Mouse (Mus musculus): ENCODE data around the gene Nrxn3. TPM values are rescaled to one million over a fixed set of nuclear protein-coding genes. Genes with fewer than 3 reads are reported as not detected.

The Nrxn3 gene
- total RNA-seq, 2 experiments from 2014 or later = not detected

GRCm38 (mm10) chr12:90144247-90144646, 1421.6 kb downstream of the Nrxn3 start:
- ATAC-seq (replicated peaks; ENCODE audit: low FRiP score, poor library complexity, severe bottlenecking) = no peak

DNA sequence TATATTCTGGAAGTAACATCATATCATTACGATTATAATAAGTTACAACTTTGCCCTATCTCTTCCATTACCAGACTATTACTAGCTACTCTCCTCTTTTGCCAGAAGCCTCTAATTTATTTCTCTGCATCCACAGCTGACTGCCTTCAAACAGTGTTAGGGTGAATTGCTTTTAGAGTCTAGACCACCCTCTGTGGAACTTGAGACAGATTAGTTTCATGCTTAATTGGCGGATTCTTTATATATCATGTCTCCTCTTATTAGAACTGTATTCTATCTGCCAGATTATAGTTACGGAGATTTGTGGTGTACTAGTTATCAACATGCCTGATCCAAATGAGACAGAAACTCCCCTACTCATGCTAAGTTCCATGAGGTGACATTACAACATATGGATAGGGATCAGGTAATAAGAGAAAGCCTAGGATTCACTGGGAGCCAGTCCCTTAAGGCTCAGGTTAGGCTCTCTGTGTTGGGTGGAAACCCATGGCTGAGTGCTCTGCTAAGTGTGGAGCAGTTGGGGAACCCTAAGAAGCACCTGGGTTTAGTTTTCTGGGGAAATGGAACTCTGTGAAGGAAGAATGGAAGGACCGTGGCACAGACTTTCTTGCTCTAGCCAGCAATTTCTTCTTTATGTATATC, 1435.6 kb downstream of the Nrxn3 start:
- ATAC-seq (replicated peaks; ENCODE audit: low FRiP score, poor library complexity, severe bottlenecking) = no peak

DNA sequence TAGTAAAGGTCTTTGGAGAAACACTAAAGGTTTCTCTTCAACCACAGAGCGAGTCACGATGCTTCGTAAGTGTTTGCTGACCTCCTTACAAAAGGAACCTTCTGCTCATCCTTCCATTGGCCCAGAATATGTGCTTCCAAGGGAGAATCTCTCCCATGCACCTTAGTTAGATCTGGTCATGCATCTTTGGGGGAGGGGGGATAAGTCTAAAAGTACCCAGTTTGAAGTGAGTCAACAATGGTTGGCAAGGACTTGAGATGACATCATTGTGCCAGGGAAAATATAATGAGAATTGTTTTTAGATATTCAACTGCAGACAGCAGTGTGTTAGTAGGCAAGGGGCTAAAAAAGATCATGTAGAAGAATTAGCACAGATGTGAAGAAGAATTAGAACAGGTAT, 1437.2 kb downstream of the Nrxn3 start:
- no peak for ATAC-seq (replicated peaks; ENCODE audit: low FRiP score, poor library complexity, severe bottlenecking)

DNA sequence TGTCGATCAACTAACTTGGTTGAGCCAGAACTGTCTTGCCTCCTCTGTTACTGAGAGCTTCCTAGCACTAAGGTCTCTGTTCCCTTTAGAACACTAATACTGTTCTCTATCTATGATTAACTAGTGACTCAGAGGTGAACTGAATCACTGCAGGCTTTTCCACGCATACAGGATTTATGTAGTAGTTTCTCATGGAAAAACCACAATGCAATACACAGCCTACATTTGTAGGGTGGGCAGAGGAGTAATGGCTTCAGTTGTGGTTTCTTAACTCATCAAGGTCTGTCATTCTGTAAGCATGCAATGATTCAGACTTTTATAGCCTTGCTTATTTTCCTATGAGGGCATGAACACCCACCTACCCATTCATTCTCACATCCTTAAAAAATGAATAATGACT, 1443.4 kb downstream of the Nrxn3 start:
- no peak for ATAC-seq (replicated peaks; ENCODE audit: low FRiP score, poor library complexity, severe bottlenecking)

DNA sequence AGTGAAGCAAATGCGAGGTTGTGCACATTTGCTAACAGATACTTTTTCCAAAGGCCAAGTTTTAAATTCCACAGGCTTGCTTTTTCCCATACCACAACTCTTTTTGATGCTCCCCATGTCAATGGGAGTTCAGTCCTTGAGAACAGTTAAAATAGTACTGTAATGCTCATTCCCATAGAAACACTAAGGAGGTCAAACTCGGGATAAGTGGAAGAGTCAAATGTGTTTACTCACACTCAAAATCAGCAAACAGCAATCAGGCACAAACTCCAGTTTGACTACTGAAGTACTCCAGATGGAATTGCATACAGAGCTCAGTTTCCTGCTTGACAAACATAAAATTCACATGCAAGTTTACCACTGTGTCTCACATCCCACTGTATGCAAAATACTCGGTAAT, 1458.9 kb downstream of the Nrxn3 start:
- no peak for ATAC-seq (replicated peaks; ENCODE audit: low FRiP score, poor library complexity, severe bottlenecking)

- ATAC-seq (replicated peaks; ENCODE audit: low FRiP score, poor library complexity, severe bottlenecking) = no peak
These were observed 1460.3 kb downstream of the Nrxn3 start for GRCm38 (mm10) chr12:90183021-90183420.

- no peak for ATAC-seq (replicated peaks; ENCODE audit: low FRiP score, poor library complexity, severe bottlenecking)
These were observed 1473.5 kb downstream of the Nrxn3 start for GRCm38 (mm10) chr12:90196161-90196560.

DNA sequence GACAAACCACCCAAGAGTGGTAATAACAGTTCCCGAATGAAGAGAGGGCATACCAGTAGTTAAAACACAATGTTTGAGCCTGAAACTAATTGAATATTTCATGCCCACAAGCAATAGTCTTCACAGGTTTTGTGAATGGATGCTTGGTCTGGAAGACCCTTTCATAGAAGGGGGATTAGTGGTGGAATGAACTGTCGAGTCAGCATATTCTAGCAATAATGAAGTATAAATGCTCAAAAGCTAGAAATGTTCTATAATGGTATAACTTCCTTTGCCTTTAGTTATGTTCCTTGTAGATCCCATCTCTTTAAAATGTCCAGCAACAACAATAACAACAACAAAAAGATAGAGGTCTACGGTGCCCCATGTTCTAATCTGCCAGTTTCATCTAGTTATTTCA, 1475.3 kb downstream of the Nrxn3 start:
- no peak for ATAC-seq (replicated peaks; ENCODE audit: low FRiP score, poor library complexity, severe bottlenecking)

- ATAC-seq (replicated peaks; ENCODE audit: low FRiP score, poor library complexity, severe bottlenecking) = no peak
These were observed 1479.8 kb downstream of the Nrxn3 start for GRCm38 (mm10) chr12:90202501-90202900.

DNA sequence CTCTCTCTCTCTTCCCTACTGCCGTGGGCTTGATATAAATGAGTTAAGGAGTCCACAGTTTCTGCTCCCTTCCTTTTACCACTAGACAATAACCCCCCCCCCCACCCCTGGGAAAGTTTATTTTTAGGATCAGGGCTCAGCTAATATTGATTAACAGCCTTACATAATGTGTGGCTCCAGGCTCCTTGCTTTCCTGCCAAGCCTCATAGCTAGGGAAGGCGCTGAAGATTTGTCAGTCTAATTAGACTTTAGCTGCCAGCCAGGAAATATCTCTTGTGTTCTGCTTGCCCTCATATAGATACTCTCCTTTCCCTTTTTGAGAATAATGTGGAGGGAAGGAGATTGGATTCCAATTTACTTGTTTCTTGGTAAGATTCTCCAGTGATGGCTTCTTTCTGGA, 1488.7 kb downstream of the Nrxn3 start:
- ATAC-seq (replicated peaks; ENCODE audit: low FRiP score, poor library complexity, severe bottlenecking) = no peak

DNA sequence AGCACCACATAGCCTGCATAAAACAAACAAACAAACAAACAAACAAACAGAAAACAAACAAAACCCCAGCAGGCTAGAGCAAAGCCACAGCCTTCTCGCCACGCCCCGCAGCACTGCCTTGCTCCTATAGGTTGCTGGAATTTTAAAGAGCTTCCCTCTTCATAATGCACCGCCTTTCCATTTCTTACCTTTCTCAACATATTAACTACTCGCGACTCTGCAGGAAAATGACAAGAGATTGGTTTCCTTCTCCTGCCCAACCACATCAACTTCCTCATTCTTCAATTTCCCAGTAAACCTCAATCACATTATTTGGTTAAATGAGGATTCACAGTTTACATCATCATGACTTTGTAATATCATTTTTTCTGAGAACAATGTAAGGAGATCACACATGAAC, 1494.4 kb downstream of the Nrxn3 start:
- no peak for ATAC-seq (replicated peaks; ENCODE audit: low FRiP score, poor library complexity, severe bottlenecking)

DNA sequence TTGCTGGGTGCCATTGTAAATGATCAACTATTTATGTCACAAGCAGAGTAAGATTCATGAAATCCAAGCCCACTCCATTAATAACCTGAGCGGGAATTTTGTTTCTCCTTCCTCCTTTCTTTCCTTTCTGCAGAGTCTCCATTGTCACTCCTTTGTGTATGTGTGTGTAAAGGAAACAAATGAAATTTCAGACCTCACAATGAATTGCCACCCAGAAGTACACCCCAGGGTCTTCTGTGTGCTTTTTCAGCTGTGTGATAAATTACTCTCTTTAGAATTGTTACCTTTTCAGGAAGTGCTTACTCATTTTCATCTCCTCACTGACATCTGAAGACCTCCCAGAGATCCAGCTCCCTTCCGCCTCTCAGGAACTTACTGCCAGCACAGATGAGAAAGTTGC, 1506.4 kb downstream of the Nrxn3 start:
- no peak for ATAC-seq (replicated peaks; ENCODE audit: low FRiP score, poor library complexity, severe bottlenecking)

DNA sequence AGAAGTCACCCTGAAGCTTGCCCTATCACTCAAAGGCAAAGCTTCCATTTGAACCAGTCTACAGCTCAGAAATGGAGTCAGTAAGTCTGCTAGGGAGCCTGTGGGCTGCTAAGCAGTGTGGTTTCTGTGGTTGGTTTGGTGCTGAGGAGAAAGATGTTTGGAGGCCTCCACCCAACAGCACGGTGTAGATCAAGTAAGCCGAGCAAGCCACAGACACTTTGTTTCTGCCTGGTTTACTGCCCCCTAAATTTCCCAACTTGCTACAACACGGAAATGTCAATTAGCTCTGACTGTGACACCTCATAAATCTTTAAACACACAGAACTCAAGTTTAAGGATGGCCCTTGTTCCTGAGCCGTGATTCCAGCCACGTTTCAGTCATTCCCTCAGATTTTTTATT, 1513.4 kb downstream of the Nrxn3 start:
- no peak for ATAC-seq (replicated peaks; ENCODE audit: low FRiP score, poor library complexity, severe bottlenecking)

DNA sequence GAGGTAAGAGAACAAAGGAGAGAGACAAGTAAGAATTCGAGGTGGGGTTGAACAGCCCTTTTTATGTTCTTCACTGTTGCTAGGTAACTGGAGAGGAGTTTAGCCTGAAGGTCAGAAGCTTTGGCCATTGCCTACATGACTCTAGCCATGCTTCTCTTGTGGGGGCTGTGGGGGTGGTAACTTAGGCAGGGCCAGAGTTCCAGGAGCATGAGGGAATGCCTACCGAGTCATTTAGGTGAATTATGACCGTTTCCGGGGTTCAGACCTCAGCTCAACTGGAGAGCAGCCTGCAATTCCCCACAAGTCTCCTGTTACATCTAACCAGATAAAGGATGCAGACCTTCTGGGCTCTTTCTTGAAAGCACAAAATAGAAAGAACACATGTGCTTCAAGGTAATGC, 1537.6 kb downstream of the Nrxn3 start:
- ATAC-seq (replicated peaks; ENCODE audit: low FRiP score, poor library complexity, severe bottlenecking) = no peak

GRCm38 (mm10) chr12:90268111-90268510, 1545.4 kb downstream of the Nrxn3 start:
- no peak for ATAC-seq (replicated peaks; ENCODE audit: low FRiP score, poor library complexity, severe bottlenecking)

DNA sequence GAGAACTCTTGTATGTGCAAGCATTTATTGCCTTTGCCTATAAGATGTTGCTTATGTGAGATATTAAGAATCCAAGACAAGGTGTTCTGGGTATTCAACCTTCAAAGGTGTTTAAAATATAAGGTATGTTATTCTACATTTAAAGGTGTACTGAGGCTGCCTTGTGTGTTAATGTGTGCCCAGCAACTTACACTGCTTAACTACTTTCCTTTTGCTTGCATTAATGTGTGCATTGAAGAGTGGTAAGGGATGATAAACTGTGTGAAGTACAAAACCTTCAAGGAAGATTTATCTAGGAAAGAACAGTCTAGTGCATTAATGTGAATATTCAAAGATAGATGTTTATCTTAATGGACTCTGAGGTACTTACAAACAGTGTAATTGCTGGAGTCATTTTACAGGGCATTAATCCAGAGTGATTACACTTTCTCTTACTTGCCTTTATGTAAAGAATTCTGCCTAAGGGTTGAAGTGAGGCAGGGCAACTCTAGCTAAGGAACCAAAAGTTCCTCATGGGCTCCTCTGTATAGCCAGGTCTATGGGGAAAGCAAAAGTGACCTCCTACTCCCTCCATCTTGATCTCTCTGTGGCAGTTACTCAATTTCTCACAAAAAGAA, 1548.2 kb downstream of the Nrxn3 start:
- ATAC-seq (replicated peaks; ENCODE audit: low FRiP score, poor library complexity, severe bottlenecking) = no peak

- ATAC-seq (replicated peaks; ENCODE audit: low FRiP score, poor library complexity, severe bottlenecking) = no peak
These were observed 1552.1 kb downstream of the Nrxn3 start for GRCm38 (mm10) chr12:90274621-90275236.

DNA sequence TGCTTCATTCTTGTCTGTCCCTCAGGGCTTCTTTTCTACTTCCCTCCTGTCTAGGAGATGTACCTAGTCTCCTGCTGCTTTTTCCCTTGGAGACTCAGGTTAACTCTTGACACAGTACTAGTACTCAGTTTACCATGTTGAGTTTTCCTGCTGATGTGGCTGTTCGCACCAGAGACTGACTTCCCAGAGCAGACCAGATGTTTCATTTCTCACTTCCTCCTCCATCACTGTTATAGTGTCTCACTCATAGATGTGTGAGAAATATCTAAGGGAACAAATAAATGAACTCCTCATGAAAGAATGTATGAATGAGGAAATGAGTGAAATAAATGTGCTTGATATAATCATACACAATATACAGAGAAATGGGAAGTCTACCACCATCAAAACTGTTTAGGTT, 1558.6 kb downstream of the Nrxn3 start:
- no peak for ATAC-seq (replicated peaks; ENCODE audit: low FRiP score, poor library complexity, severe bottlenecking)

- ATAC-seq (replicated peaks; ENCODE audit: low FRiP score, poor library complexity, severe bottlenecking) = no peak
These were observed 1560.3 kb downstream of the Nrxn3 start for GRCm38 (mm10) chr12:90283022-90283421.

GRCm38 (mm10) chr12:90302671-90303070, 1580.0 kb downstream of the Nrxn3 start:
- no peak for ATAC-seq (replicated peaks; ENCODE audit: low FRiP score, poor library complexity, severe bottlenecking)

DNA sequence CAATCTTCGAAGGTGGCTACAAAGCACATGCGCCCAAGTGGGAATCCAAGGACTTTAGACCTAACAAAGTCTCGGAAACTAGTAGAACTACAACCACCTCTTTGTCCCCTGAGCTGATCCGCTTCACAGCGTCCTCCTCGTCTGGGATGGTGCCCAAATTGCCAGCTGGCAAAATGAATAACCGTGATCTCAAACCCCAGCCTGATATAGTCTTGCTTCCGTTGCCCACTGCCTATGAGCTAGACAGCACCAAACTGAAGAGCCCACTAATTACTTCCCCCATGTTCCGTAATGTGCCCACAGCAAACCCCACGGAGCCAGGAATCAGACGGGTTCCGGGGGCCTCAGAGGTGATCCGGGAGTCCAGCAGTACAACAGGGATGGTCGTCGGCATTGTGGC, 1609.1 kb downstream of the Nrxn3 start:
- no peak for ATAC-seq (replicated peaks; ENCODE audit: low FRiP score, poor library complexity, severe bottlenecking)

GRCm38 (mm10) chr12:90332459-90332858, 1609.8 kb downstream of the Nrxn3 start:
- no peak for ATAC-seq (replicated peaks; ENCODE audit: low FRiP score, poor library complexity, severe bottlenecking)

Data from erythroid progenitor cell, adult 5-6 weeks (primary cell).